Mouse (Mus musculus): ENCODE measurements around the gene Rsph3b.
"Not testable (repeated sequence)": the region's sequence is repeated elsewhere in the genome, so short reads cannot be mapped to it uniquely, and the experiment has no call there.

The Rsph3b gene

GRCm38 (mm10) chr17:6958881-6959280 is 10.4 kb upstream of the Rsph3b start:
- not testable (repeated sequence) for DNase-seq

DNA sequence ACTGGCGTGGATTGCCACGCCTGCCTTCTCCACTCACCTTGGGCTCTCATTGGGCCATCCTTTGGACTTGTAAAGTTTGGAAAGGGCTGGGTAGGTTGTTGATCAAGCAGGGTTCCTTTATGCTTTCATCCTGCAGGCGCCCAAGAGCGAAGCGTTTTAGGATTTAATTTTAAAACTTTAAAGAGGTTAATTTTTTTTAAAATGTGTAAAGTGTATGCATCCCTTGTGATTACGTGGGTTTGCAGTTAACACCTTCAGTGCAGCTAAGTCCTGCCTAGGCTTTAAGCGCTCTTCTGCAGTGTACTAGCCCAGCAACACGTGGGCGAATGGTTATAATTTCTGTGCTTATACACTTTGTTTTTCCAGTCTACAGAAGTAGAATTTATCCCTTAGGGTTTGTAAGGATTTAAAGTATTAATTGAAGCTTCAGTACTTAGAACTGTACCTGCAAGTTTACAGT is 317 bp upstream of the Rsph3b start:
- not testable (repeated sequence) for DNase-seq

GRCm38 (mm10) chr17:6947637-6947983 is 872 bp downstream of the Rsph3b start:
- DNase-seq, result not testable (repeated sequence)

GRCm38 (mm10) chr17:6942560-6942959 is 5.9 kb downstream of the Rsph3b start:
- DNase-seq, result not testable (repeated sequence)

DNA sequence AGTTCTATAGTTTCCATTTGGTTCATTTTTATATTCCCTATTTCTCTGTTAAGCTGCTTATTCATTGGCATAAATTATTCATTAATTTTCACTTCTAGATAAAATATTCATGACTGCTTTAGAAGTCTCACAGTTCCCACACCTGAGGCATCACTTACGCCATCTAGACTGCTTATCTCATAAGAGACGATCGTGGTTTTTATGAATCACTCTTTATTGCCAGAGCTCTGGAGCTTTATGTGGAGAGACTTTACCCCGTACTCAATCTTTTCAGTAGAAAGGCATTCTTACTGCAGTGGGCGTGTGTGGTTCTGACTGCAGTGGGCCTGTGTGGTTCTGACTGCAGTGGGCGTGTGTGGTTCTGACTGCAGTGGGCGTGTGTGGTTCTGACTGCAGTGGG is 16.9 kb downstream of the Rsph3b start:
- not testable (repeated sequence) for DNase-seq

DNA sequence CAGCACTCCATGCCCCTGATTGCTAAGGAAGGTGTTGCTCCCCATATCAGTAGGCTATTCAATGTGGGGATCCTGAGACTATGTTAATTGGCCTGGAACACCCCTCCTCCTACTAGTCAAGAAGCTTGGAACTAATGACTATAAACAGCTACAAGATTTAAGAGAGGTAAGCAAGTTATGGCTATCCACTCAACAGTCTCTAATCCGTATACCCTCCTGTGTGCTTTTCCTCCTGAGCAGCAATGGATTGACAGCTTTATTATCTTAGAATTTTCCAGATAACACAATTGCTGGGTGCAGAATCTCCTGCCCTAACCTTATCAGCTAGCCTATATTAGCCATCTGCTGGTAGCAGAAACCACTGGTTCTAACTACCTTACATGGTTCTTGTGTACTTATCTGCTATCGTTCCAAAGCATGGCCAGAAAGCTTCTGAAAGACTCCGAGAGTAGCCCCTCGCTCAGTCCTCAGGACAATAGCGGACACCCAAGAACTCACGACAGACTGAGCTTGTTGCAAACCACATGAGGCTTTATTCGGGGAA is 28.1 kb downstream of the Rsph3b start:
- not testable (repeated sequence) for DNase-seq

- not testable (repeated sequence) for DNase-seq
These were observed 29.1 kb downstream of the Rsph3b start for GRCm38 (mm10) chr17:6919388-6919787.

- DNase-seq, result not testable (repeated sequence)
These were observed 33.2 kb downstream of the Rsph3b start for GRCm38 (mm10) chr17:6915282-6915681.

GRCm38 (mm10) chr17:6914066-6914465 is 34.4 kb downstream of the Rsph3b start:
- DNase-seq, result not testable (repeated sequence)

- DNase-seq, result not testable (repeated sequence)
These were observed 48.1 kb downstream of the Rsph3b start for GRCm38 (mm10) chr17:6900361-6900760.

DNA sequence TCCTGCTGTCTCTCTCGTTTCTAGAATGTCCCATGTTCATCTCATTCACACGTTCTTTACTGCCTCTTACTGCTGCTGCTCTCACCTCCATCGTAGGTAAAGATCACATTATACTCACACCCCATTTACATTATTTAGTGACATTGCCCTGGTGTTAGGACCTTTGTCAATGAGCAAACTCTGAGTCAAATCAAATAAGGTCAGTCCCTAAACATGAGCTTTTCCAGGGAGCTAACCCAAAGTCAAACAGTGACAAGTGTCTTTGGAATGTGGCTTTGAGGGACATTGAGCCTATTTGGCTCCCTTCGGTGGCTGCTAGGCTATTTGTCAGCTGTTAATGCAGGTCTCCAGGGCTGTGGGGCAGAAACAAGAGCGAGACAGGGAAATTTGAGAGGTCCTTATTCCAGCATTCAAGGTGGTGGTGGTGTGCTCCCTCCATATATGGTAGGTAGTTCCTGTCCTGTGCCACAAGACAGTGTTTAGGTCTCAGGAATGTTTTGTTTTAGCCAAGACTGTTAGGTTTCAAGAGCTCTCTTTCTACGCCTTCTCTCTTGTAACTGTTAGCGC is 50.4 kb downstream of the Rsph3b start:
- not testable (repeated sequence) for DNase-seq

DNA sequence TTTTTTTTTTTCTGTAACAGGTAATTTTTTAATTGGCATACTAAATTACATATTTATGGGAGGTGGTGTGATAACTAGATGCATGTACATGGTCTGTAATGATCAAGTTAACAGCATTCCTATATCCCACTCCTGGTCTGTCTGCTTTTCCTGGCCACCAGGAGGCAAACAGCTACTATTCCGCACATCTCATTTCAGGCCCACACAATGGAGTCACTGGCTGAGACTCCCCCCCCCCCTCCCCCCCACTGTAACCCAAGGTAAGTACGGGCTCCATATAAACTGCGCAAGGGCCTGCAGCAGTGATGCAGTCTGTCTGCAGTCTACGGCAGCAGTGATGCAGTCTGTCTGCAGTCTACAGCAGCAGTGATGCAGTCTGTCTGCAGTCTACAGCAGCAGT is 51.7 kb downstream of the Rsph3b start:
- DNase-seq, result no peak

DNA sequence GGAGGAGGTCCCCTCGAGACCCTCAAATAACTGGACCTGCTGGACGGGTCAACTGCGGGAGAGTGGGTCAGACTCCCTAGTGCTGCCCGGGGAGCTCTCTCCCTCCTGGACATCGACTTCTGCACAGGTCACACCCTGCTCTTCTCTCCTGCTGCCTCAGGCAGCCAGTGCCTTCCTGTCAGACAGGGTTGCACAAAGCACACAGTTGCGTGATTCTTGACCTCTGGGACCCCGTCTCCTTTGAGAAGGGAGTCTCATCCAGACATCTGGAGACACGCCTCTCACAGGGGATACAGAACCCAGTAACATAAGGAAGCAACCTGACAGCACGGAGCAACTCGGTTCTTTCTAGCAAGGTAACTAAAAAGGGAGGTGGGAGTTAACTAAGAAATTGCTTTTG is 55.1 kb downstream of the Rsph3b start:
- no peak for DNase-seq

- no peak for DNase-seq
These were observed 56.2 kb downstream of the Rsph3b start for GRCm38 (mm10) chr17:6891966-6892934.

GRCm38 (mm10) chr17:6886445-6886844 is 62.0 kb downstream of the Rsph3b start:
- peak in 1 of 2 experiments; percentile 17 for DNase-seq

DNA sequence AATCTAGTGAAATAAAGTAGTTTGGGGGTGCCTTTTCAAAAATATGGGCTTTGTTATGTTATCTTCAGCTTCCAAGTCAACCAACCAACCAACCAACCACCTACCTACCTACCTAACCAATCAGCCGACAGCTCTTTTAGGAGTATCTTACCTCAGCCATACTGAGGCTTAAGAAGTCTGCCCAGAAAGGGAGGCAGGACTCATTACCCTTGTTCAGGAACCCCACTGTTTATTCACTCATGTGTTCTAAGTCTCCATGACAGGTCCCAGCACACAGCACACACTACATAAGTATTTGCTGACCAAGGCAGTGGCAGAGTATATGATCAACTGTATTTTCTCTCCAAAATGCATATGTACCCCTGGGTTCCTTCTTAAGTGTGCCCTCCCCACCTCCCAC is 64.0 kb downstream of the Rsph3b start:
- DNase-seq, result no peak

DNA sequence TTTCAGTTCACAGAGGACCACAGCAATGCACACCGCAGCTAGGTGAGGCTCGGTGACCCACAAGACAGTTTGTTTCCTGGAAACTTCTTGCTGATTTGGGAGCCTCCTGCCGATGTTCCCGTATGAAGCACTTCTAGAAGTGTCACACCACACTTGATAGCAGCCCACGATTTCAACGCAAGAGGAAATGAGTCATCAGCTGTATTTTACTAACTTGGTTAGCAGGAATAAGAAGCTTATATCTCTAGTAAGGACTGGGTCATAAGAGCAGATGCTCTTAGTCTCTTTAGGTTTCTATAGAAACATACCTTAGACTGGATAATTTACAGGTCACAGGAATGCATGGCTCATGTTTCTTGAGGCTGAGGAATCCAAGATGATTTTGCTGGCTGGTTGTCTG is 67.2 kb downstream of the Rsph3b start:
- no peak for DNase-seq

DNA sequence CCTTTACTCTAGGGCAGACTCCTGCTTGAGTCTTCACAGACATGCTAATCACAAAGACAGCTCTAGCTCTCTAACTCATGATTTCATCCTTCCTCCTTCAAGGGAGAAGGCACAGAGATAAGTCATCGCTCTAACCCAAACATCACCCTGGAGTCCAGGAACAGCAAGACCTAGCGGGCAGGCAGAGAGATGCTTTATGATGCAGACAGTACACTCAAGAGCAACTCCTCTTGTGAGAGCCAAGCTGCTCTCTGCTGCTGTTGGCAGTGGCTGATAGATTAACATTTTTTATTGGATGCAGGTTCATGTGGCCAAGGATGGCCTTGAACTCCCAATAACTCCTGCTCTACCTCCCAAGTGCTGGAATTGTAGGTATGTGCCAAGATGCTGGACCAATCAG is 77.1 kb downstream of the Rsph3b start:
- no peak for DNase-seq

- DNase-seq, result no peak
These were observed 79.7 kb downstream of the Rsph3b start for GRCm38 (mm10) chr17:6868810-6869209.

DNA sequence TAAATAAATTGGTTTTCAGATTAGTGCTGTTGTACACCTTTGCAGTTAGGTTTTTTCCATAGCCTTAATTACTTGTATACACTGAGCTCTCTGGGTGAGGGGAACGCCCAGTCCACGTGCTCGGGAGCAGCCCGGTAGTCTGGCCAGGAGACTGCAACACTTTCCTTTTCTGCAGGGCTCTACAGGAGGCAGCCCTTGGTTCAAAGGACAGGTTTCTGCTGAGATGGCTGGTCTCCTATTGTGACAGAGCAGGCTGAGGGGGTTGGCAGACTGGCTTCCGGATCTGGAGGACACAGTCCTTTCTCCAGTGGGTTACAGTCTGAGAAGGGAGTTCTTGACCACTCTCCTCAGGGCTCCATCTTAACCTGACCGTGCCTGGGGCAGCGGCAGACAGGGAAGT is 80.7 kb downstream of the Rsph3b start:
- DNase-seq, result no peak

DNA sequence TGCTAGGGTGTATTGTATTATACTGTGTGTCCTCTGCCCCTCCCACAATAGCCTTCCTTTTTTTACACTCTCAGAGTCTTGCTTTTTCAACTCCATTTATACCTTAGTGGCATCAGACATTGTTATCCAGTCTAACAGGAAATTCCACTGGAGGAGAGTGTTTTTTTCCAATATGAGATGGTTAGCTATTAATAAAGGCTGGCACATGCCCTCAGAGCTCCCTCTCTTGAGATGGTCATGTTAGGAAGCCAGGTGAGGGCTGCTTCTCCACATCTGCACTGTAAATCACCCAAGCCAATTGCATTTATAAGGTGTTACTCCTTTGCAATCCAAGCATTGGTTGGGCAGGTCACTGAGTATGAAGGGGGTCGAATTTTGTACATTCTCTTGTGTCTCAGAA is 81.9 kb downstream of the Rsph3b start:
- no peak for DNase-seq

DNA sequence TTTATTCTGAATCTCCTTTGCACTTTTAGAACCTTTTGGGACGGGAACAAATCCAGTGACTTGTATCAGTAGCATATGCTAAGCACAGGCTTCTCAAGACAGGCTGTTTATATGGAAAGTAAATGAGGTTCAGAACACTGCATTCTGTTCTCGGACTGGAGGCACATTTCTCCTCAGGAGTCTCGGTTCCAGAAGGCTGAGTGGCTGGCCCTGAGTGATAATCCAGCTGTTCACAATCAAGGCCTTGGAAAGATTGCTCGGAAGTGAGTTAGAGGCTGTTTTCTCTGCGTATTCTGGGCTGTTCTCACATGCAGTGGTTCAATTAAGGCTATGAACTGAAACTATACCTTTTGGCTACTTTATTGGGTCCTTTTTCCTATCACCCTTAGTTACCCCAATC is 82.9 kb downstream of the Rsph3b start:
- no peak for DNase-seq

- DNase-seq, result no peak
These were observed 83.6 kb downstream of the Rsph3b start for GRCm38 (mm10) chr17:6864869-6865268.

DNA sequence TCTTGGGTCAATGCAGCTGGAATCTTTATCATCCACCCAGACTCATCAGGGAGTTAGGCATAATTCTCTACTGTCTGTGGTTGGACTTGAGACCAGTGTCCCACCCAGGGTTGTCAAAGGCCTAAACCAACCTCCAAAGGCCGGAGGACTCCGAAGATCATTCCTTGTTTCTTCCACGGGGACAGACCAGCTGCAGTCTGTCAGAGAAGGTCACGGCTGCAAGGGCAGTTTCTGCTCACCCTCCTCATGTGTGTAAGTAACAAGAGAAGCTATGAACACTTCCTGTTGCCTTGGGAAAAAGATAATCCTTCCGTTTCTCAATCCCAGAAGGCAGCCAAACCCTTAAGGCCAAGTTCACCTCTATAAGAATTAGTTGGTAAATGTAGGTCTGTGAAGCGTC is 85.0 kb downstream of the Rsph3b start:
- no peak for DNase-seq

All from thymus, postnatal 36 days (tissue).